Mouse (Mus musculus): ENCODE results near the gene Dhrs7c. TPM values are rescaled to one million over a fixed set of nuclear protein-coding genes. Genes with fewer than 3 reads are reported as not detected.
A peak's percentile ranks its signal among the peaks of the same experiment; 100 is the strongest.

The Dhrs7c gene
- polyA plus RNA-seq, 1 experiment from 2014 or later: not detected

GRCm38 (mm10) chr11:67855035-67855434 lies 57.0 kb downstream of the Dhrs7c start:
- Histone ChIP-seq H3K4me3 (replicated peaks) (no peak overlapping the region), H3K27ac (no peak overlapping the region), H3K27me3 (no peaks in the 10 kb centered on the region), H3K4me1 (no peaks in the 10 kb centered on the region), H3K4me2 (no peak overlapping the region), H3K9me3 (no peaks in the 10 kb centered on the region), H3K9ac (no peak overlapping the region), H3K36me3 (replicated peaks) (no peaks in the 10 kb centered on the region)
- WGBS: 40% methylated on average over 2 of the region's 2 CpGs
- no peak for ATAC-seq (ENCODE audit: low FRiP score)

DNA sequence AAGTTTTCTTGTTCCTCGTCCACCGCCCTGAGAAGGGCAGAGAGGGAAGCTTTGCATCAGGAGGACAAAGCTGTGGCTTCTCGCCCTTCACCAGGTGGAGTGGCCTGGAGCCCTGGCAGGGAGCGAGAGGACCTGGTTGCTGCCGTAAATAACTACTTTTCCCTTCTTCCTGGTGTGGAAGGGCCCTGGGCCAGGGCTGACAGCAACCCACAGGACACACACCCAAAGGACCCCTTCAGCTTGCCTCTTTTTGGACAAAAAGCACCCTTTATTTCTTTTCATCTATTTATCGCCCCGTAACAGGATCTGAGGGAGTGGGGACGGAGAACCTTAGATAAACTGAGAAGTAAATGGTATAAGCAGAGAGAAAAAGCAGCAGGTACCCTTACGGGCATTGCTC lies 60.5 kb downstream of the Dhrs7c start:
- Histone ChIP-seq H3K27ac (no peak overlapping the region), H3K27me3 (no peaks in the 10 kb centered on the region), H3K9me3 (no peaks in the 10 kb centered on the region), H3K4me3 (replicated peaks) (no peak overlapping the region), H3K4me2 (no peak overlapping the region), H3K4me1 (peaks cover 8% of the 10 kb centered on the region; the same call in 1 of the 2 replicates), H3K9ac (no peak overlapping the region), H3K36me3 (replicated peaks) (no peaks in the 10 kb centered on the region)
- 86% methylated on average over 9 of the region's 9 CpGs for WGBS
- ATAC-seq (ENCODE audit: low FRiP score): no peak

GRCm38 (mm10) chr11:67860743-67861398 lies 62.9 kb downstream of the Dhrs7c start:
- H3K4me1 ChIP-seq: peaks cover 8% of the 10 kb centered on the region; the same call in 1 of the 2 replicates
- H3K4me2 ChIP-seq: no peak overlapping the region
- H3K27ac ChIP-seq: peak overlapping the region; percentile 26; the same call in 1 of the 2 replicates
- H3K36me3 ChIP-seq (replicated peaks): no peaks in the 10 kb centered on the region
- 52% methylated on average over 7 of the region's 7 CpGs for WGBS
- no peaks in the 10 kb centered on the region for H3K27me3 ChIP-seq
- H3K9me3 ChIP-seq: no peaks in the 10 kb centered on the region
- no peak overlapping the region for H3K9ac ChIP-seq
- no peak overlapping the region for H3K4me3 ChIP-seq (replicated peaks)
- ATAC-seq (ENCODE audit: low FRiP score): no peak

GRCm38 (mm10) chr11:67861399-67861838 lies 63.4 kb downstream of the Dhrs7c start:
- Histone ChIP-seq H3K4me3 (replicated peaks) (no peak overlapping the region), H3K27ac (peak overlapping the region; percentile 26; the same call in 1 of the 2 replicates), H3K4me1 (peaks cover 8% of the 10 kb centered on the region; the same call in 1 of the 2 replicates), H3K9ac (no peak overlapping the region), H3K36me3 (replicated peaks) (no peaks in the 10 kb centered on the region), H3K27me3 (no peaks in the 10 kb centered on the region), H3K9me3 (no peaks in the 10 kb centered on the region), H3K4me2 (no peak overlapping the region)
- ATAC-seq (ENCODE audit: low FRiP score): no peak
- WGBS: 7% methylated on average over 7 of the region's 7 CpGs

- Histone ChIP-seq H3K4me2 (no peak overlapping the region), H3K27ac (no peak overlapping the region), H3K27me3 (no peaks in the 10 kb centered on the region), H3K9me3 (no peaks in the 10 kb centered on the region), H3K4me1 (peaks cover 8% of the 10 kb centered on the region; the same call in 1 of the 2 replicates), H3K36me3 (replicated peaks) (no peaks in the 10 kb centered on the region), H3K9ac (no peak overlapping the region), H3K4me3 (replicated peaks) (no peak overlapping the region)
- no peak for ATAC-seq (ENCODE audit: low FRiP score)
- 77% methylated on average over 5 of the region's 5 CpGs for WGBS
These were observed 67.1 kb downstream of the Dhrs7c start for GRCm38 (mm10) chr11:67865100-67865499.

Other genes starting within 250 kb of the Dhrs7c start
- gene Rcvrn, start 102.9 kb upstream of the Dhrs7c start, polyA plus RNA-seq (2016; fragmentation: Nextera tagmentation; extraction: Ambion mirVana): not detected in 2 replicates
- not detected in 2 replicates for gene Glp2r, start 27.0 kb upstream of the Dhrs7c start, polyA plus RNA-seq (2016; fragmentation: Nextera tagmentation; extraction: Ambion mirVana)
- not detected in 2 replicates for gene Gsg1l2, start 23.6 kb upstream of the Dhrs7c start, polyA plus RNA-seq (2016; fragmentation: Nextera tagmentation; extraction: Ambion mirVana)
- 0.64 and 0.77 TPM in 2 replicates for gene Usp43, start 124.0 kb downstream of the Dhrs7c start, polyA plus RNA-seq (2016; fragmentation: Nextera tagmentation; extraction: Ambion mirVana)
- gene Cfap52, start 167.5 kb downstream of the Dhrs7c start, polyA plus RNA-seq (2016; fragmentation: Nextera tagmentation; extraction: Ambion mirVana): 1.4 and 1.9 TPM in 2 replicates
- gene Stx8, start 168.0 kb downstream of the Dhrs7c start, polyA plus RNA-seq (2016; fragmentation: Nextera tagmentation; extraction: Ambion mirVana): 60.3 and 69.7 TPM in 2 replicates

Data from forebrain, embryonic 12.5 days (tissue).